27 mouse cellular contexts compared by ENCODE assay signal in the genomic region with DNA sequence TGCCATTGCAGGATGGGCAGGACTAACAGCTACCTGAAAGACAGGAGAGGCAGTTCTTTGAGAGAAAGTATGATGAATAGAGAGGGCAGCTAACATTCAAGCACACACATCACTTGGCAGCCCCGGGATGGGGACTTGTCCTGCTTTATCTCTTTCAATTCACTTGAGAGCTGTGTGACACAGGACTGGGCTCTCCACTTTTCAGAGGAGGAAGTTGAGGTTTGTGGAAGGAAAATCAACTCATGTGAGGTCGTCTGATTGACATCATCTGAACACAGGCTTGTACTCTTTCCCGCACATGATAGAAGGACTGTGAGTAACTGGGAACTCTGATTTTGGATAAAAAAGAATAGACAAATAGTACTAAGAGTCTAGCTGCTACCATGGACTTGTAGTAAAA.
"Had no signal": no experiment of that assay in that cellular context is flagged by ENCODE, and none has a peak within 500 bp of the region (broad histone marks: within the 10 kb centered on the region; RNA-seq: fewer than 3 reads in every experiment).

No protein-coding gene starts in this region.

- H3K27ac ChIP-seq: gastrocnemius, adult 2 months; heart, adult 2 months; heart, embryonic 10.5 days; hindbrain, embryonic 10.5 days; hindbrain, embryonic 12.5 days; hindbrain, embryonic 14.5 days; intestine, embryonic 15.5 days; kidney, postnatal 0 days; limb, embryonic 13.5 days; limb, embryonic 15.5 days; liver, embryonic 12.5 days; liver, embryonic 14.5 days had no signal

- H3K4me3 ChIP-seq: gastrocnemius, adult 2 months; heart, adult 2 months; heart, embryonic 10.5 days; heart, embryonic 12.5 days; hindbrain, embryonic 10.5 days; hindbrain, embryonic 12.5 days; intestine, embryonic 15.5 days; limb, embryonic 13.5 days; limb, embryonic 15.5 days; liver, embryonic 12.5 days had no signal

- H3K9me3 ChIP-seq: heart, embryonic 10.5 days; heart, embryonic 12.5 days; hindbrain, embryonic 10.5 days; hindbrain, embryonic 12.5 days; intestine, embryonic 15.5 days; limb, embryonic 13.5 days; limb, embryonic 15.5 days; liver, embryonic 12.5 days had no signal

- H3K4me1 ChIP-seq: heart, embryonic 10.5 days; heart, embryonic 12.5 days; hindbrain, embryonic 10.5 days; hindbrain, embryonic 12.5 days; intestine, embryonic 15.5 days; limb, embryonic 13.5 days; limb, embryonic 15.5 days; liver, embryonic 12.5 days had no signal

- H3K36me3 ChIP-seq: heart, embryonic 10.5 days; heart, embryonic 12.5 days; hindbrain, embryonic 10.5 days; hindbrain, embryonic 12.5 days; intestine, embryonic 15.5 days; limb, embryonic 13.5 days; limb, embryonic 15.5 days; liver, embryonic 12.5 days had no signal

- H3K4me2 ChIP-seq: heart, embryonic 12.5 days; hindbrain, embryonic 12.5 days; hindbrain, embryonic 14.5 days; intestine, embryonic 15.5 days; limb, embryonic 13.5 days; limb, embryonic 15.5 days; liver, embryonic 12.5 days had no signal

- ATAC-seq: hindbrain, embryonic 16.5 days; inflammation-experienced regulatory T-cells, adult 6 months; intestine, embryonic 15.5 days; intestine, postnatal 0 days; liver, embryonic 12.5 days had no signal

- H3K9ac ChIP-seq: heart, embryonic 12.5 days; hindbrain, embryonic 12.5 days; hindbrain, embryonic 14.5 days; intestine, embryonic 15.5 days; limb, embryonic 13.5 days; limb, embryonic 15.5 days; liver, embryonic 12.5 days; liver, embryonic 14.5 days had no signal

- H3K27me3 ChIP-seq: heart, embryonic 12.5 days; hindbrain, embryonic 12.5 days; intestine, embryonic 15.5 days; limb, embryonic 13.5 days; limb, embryonic 15.5 days; liver, embryonic 12.5 days had no signal

- DNase-seq: gastrocnemius, adult 2 months; gastrocnemius, postnatal 10 days; gastrocnemius, postnatal 25 days; heart, adult 2 months; heart, postnatal 10 days; heart, postnatal 4 days; kidney, adult 18-20 months; kidney, adult 8-10 months; kidney, postnatal 14 days; kidney, postnatal 36 days; layer of hippocampus, adult 9-11 months; layer of hippocampus, postnatal 36 days; left cerebral cortex, postnatal 4 days had no signal
